Mouse (Mus musculus) CH12.LX (cell line): ENCODE results near the gene Foxf2. TPM values are rescaled to one million over a fixed set of nuclear protein-coding genes. Genes with fewer than 3 reads are reported as not detected.

Experiments used
- DNase-seq: peaks from one replicate; pipeline ENCODE4 v3.0.0-alpha.2; 2013; ENCODE audit errors: extremely low read depth
- H3K27ac ChIP-seq: 2 replicates; pipeline ENCODE4 v1.5.1; 2012; ENCODE audit warnings: low read depth, mild to moderate bottlenecking, control low read depth, moderate library complexity; ENCODE audit not compliant: insufficient read depth
- H3K27me3 ChIP-seq: replicated peaks from 2 replicates; pipeline ENCODE3; 2012; ENCODE audit warnings: inconsistent platforms
- H3K36me3 ChIP-seq, 2 experiments: replicated peaks in 1 of 2; 2 replicates each; pipeline versions ENCODE3 to v1.6.1; 2012; ENCODE audit warnings: inconsistent platforms in 1 of 2, low read length in 1 of 2, mild to moderate bottlenecking in 1 of 2, mixed read lengths in 1 of 2, moderate library complexity in 1 of 2; ENCODE audit not compliant: control insufficient read depth in 1 of 2, insufficient read depth in 1 of 2
- H3K4me1 ChIP-seq, 2 experiments: 2 replicates each; pipeline ENCODE4 v1.6.1; 2012; ENCODE audit warnings: inconsistent platforms in 1 of 2, moderate library complexity in 1 of 2; ENCODE audit not compliant: insufficient read depth in 2 of 2, control insufficient read depth in 1 of 2
- H3K4me2 ChIP-seq: 2 replicates; pipeline ENCODE4 v1.6.1; 2012; ENCODE audit warnings: low read depth, mild to moderate bottlenecking, control low read depth; ENCODE audit not compliant: poor library complexity, insufficient read depth, severe bottlenecking
- H3K4me3 ChIP-seq, 3 experiments: fragments of 150-350 bp in 1 of 3; sonication (generic) in 1 of 3; replicated peaks in 1 of 3; 2 replicates each; pipeline versions ENCODE3 to v1.5.1; 2011 to 2012; ENCODE audit warnings: low read depth in 2 of 3, low read length in 2 of 3, mild to moderate bottlenecking in 2 of 3, moderate library complexity in 2 of 3, control low read depth in 1 of 3, improper control_type of control experiment in 1 of 3, inconsistent platforms in 1 of 3, mixed read lengths in 1 of 3; ENCODE audit not compliant: poor library complexity in 1 of 3
- H3K79me2 ChIP-seq: replicated peaks from 2 replicates; pipeline ENCODE4 v1.6.1; 2012; ENCODE audit warnings: mild to moderate bottlenecking, moderate library complexity; ENCODE audit not compliant: control insufficient read depth, poor library complexity, insufficient read depth, severe bottlenecking; ENCODE audit errors: extremely low read depth
- H3K9ac ChIP-seq: 2 replicates; pipeline ENCODE4 v1.6.1; 2012; ENCODE audit warnings: low read depth, mild to moderate bottlenecking, control low read depth, moderate library complexity; ENCODE audit not compliant: insufficient read depth
- H3K9me3 ChIP-seq: replicated peaks from 2 replicates; pipeline ENCODE3; 2012; ENCODE audit warnings: low read length, inconsistent platforms, mixed read lengths
- BHLHE40 ChIP-seq: IDR thresholded peaks from 2 replicates; pipeline ENCODE4 v1.6.1; 2011; ENCODE audit warnings: mild to moderate bottlenecking, low read depth, low read length, improper control_type of control experiment
- CHD1 ChIP-seq: IDR thresholded peaks from 2 replicates; pipeline ENCODE4 v1.6.1; 2012; ENCODE audit warnings: low read depth, low read length, improper control_type of control experiment, inconsistent platforms
- CHD2 ChIP-seq: IDR thresholded peaks from 2 replicates; pipeline ENCODE4 v1.6.1; 2011; ENCODE audit warnings: low read length, improper control_type of control experiment
- ELF1 ChIP-seq: IDR thresholded peaks from 2 replicates; pipeline ENCODE4 v1.6.1; 2014; ENCODE audit warnings: low read depth, mild to moderate bottlenecking, inconsistent platforms, low read length, improper control_type of control experiment
- EP300 ChIP-seq: IDR thresholded peaks from 2 replicates; pipeline ENCODE4 v1.6.1; 2011; ENCODE audit warnings: low read length, improper control_type of control experiment
- GABPA ChIP-seq: IDR thresholded peaks from 2 replicates; pipeline ENCODE4 v1.6.1; 2012; ENCODE audit warnings: low read depth, low read length, improper control_type of control experiment, inconsistent platforms; ENCODE audit not compliant: insufficient replicate concordance
- HCFC1 ChIP-seq: IDR thresholded peaks from 2 replicates; pipeline ENCODE4 v1.6.1; 2012; ENCODE audit warnings: low read depth, mild to moderate bottlenecking, inconsistent platforms, low read length, improper control_type of control experiment
- IRF4 ChIP-seq: IDR thresholded peaks from 2 replicates; pipeline ENCODE4 v1.6.1; 2014; ENCODE audit warnings: low read depth, mild to moderate bottlenecking, inconsistent platforms, low read length, improper control_type of control experiment
- MAFK ChIP-seq: IDR thresholded peaks from 2 replicates; pipeline ENCODE4 v1.6.1; 2011; ENCODE audit warnings: low read length, improper control_type of control experiment; ENCODE audit not compliant: insufficient replicate concordance
- MYC ChIP-seq: IDR thresholded peaks from 2 replicates; pipeline ENCODE4 v1.6.1; 2011; ENCODE audit warnings: low read depth, mild to moderate bottlenecking, improper control_type of control experiment, low read length
- POLR2A ChIP-seq: IDR thresholded peaks from 2 replicates; pipeline ENCODE4 v1.6.1; 2011; ENCODE audit warnings: low read depth, mild to moderate bottlenecking, improper control_type of control experiment, low read length
- POLR2AphosphoS2 ChIP-seq: IDR thresholded peaks from 2 replicates; pipeline ENCODE4 v1.6.1; 2011; ENCODE audit warnings: low read depth, low read length, improper control_type of control experiment
- RAD21 ChIP-seq: IDR thresholded peaks from 2 replicates; pipeline ENCODE4 v1.6.1; 2011; ENCODE audit warnings: low read depth, mild to moderate bottlenecking, low read length, improper control_type of control experiment, moderate library complexity
- RCOR1 ChIP-seq: conservative IDR thresholded peaks from 2 replicates; pipeline ENCODE4 v1.6.1; 2012; ENCODE audit warnings: low read depth, mild to moderate bottlenecking, inconsistent platforms, low read length, improper control_type of control experiment
- UBTF ChIP-seq: IDR thresholded peaks from 2 replicates; pipeline ENCODE4 v1.6.1; 2012; ENCODE audit warnings: low read depth, mild to moderate bottlenecking, inconsistent platforms, low read length, improper control_type of control experiment, moderate library complexity
- USF2 ChIP-seq: conservative IDR thresholded peaks from 2 replicates; pipeline ENCODE4 v1.6.1; 2011; ENCODE audit warnings: low read depth, low read length, improper control_type of control experiment
- ZNF384 ChIP-seq: IDR thresholded peaks from 2 replicates; pipeline ENCODE4 v1.6.1; 2012; ENCODE audit warnings: low read depth, low read length, improper control_type of control experiment, inconsistent platforms
- dilution Hi-C: fragments of 300-500 bp; cut with MboI; formaldehyde crosslinking; loops from 2 replicates; pipeline ENCODE4 v1.14.3; 2020; ENCODE audit warnings: low sequenced_read_pairs; ENCODE audit not compliant: extremely low pct_unique_long_range_greater_than_20kb, extremely low pct_ligation_motif_present
- in situ Hi-C: fragments of 300-500 bp; cut with MboI; formaldehyde crosslinking; loops from 3 replicates; pipeline ENCODE4 v1.14.3; 2019; ENCODE audit warnings: low sequenced_read_pairs, low pct_ligation_motif_present, low pct_unique_long_range_greater_than_20kb, mixed read lengths
- polyA plus RNA-seq: library from polyadenylated mRNA; unstranded; fragments of >175 nt; gene quantifications from 2 replicates; pipeline ENCODE4 v1.2.1, GENCODE M21; 2012; ENCODE audit warnings: low read depth; ENCODE audit not compliant: insufficient read length
- total RNA-seq, 2 experiments: library from RNA; depleted of rRNA; stranded (reverse); fragments of 300-350 nt in 1 of 2; fragments of >200 nt in 1 of 2; gene quantifications; 2 replicates each; pipeline ENCODE4 v1.2.3; 2012 to 2014

Gene Foxf2
- total and polyA plus RNA-seq, 3 experiments = not detected

GRCm38 (mm10) chr13:31627864-31628690 is 2.5 kb downstream of the Foxf2 start:
- no peak overlapping the region for H3K4me2 ChIP-seq

GRCm38 (mm10) chr13:31628691-31629180 is 3.1 kb downstream of the Foxf2 start:
- dilution Hi-C loops (no loop called here), in situ Hi-C loops (loop anchor here (10.0 to 25.0 kb wide), 3 partner anchors 544 to 1066 kb away; no protein-coding TSS in a partner anchor)
- Histone ChIP-seq H3K4me3 (no peak overlapping the region), H3K4me1 (peaks cover 0 to 3% of the 10 kb centered on the region in 2 experiments; a peak in 2 of 4 replicates), H3K9me3 (peaks cover 26% of the 10 kb centered on the region), H3K4me2 (no peak overlapping the region), H3K27ac (no peak overlapping the region), H3K27me3 (no peaks in the 10 kb centered on the region), H3K79me2 (no peaks in the 10 kb centered on the region), H3K9ac (no peak overlapping the region), H3K36me3 (no peaks in the 10 kb centered on the region)
- TF ChIP-seq CHD2 (no peak), USF2 (no peak), ZNF384 (no peak), POLR2AphosphoS2 (no peak), MYC (no peak), IRF4 (no peak), EP300 (no peak), UBTF (no peak), GABPA (no peak), HCFC1 (no peak), RAD21 (no peak), POLR2A (no peak), RCOR1 (no peak)
- DNase-seq = no peak

More at GRCm38 (mm10) chr13:31627864-31628690, 2.5 kb downstream of the Foxf2 start:
- peaks cover 0 to 7% of the 10 kb centered on the region in 2 experiments; a peak in 2 of 4 replicates for H3K4me1 ChIP-seq
- no peak for TF ChIP-seq MAFK
- TF ChIP-seq UBTF = no peak
- no peak for TF ChIP-seq EP300
- TF ChIP-seq CHD1 = no peak
- no peak for TF ChIP-seq POLR2A
- TF ChIP-seq ELF1 = no peak
- TF ChIP-seq BHLHE40 = no peak
- no peak for TF ChIP-seq IRF4
- TF ChIP-seq RAD21 = no peak
- no peak for TF ChIP-seq HCFC1
- no peak for TF ChIP-seq GABPA
- TF ChIP-seq, all 38 proteins: peak for 0
- no peak overlapping the region for H3K27ac ChIP-seq
- dilution Hi-C loops = no loop called here
- H3K36me3 ChIP-seq = no peaks in the 10 kb centered on the region
- H3K27me3 ChIP-seq = no peaks in the 10 kb centered on the region
- no peak for DNase-seq
- in situ Hi-C loops = loop anchor here (10.0 to 25.0 kb wide), 3 partner anchors 543 to 1066 kb away; no protein-coding TSS in a partner anchor
- no peak overlapping the region for H3K9ac ChIP-seq
- H3K4me3 ChIP-seq = no peak overlapping the region
- H3K9me3 ChIP-seq = peaks cover 26% of the 10 kb centered on the region
- H3K79me2 ChIP-seq = no peaks in the 10 kb centered on the region
